Mouse (Mus musculus): ENCODE measurements around the gene Acp4. TPM values are rescaled to one million over a fixed set of nuclear protein-coding genes. Genes with fewer than 3 reads are reported as not detected.
"Not testable (repeated sequence)": the region's sequence is repeated elsewhere in the genome, so short reads cannot be mapped to it uniquely, and the experiment has no call there.

The Acp4 gene
- total RNA-seq, 2 experiments from 2014 or later: not detected

GRCm38 (mm10) chr7:44225076-44225475 lies 32.1 kb downstream of the Acp4 start, which contains the start of gene Klk1:
Klk1 (plus strand) TSS chr7:44225360.
- no peak for DNase-seq (ENCODE audit: extremely low spot score in 1 of 2, low spot score in 2 of 2)
- intact Hi-C loops (cut with DNase I): no loop called here

- DNase-seq (ENCODE audit: extremely low spot score in 1 of 2, low spot score in 2 of 2); intact Hi-C loops (cut with DNase I): not testable (repeated sequence)
Measured at GRCm38 (mm10) chr7:44222335-44222734, 34.8 kb downstream of the Acp4 start.

GRCm38 (mm10) chr7:44221601-44222000 lies 35.6 kb downstream of the Acp4 start:
- DNase-seq (ENCODE audit: extremely low spot score in 1 of 2, low spot score in 2 of 2); intact Hi-C loops (cut with DNase I): not testable (repeated sequence)

- DNase-seq (ENCODE audit: extremely low spot score in 1 of 2, low spot score in 2 of 2): no peak
- intact Hi-C loops (cut with DNase I): no loop called here
Measured at GRCm38 (mm10) chr7:44215645-44216044, 41.5 kb downstream of the Acp4 start, which contains the start of gene Klk1b5. Klk1b5 (plus strand) TSS chr7:44215945.

- no peak for DNase-seq (ENCODE audit: extremely low spot score in 1 of 2, low spot score in 2 of 2)
- intact Hi-C loops (cut with DNase I): no loop called here
Measured at GRCm38 (mm10) chr7:44208307-44208706, 48.9 kb downstream of the Acp4 start.

GRCm38 (mm10) chr7:44207135-44207534 lies 50.0 kb downstream of the Acp4 start, which contains the start of gene Klk1b4:
Klk1b4 (plus strand) TSS chr7:44207435.
- intact Hi-C loops (cut with DNase I); DNase-seq (ENCODE audit: extremely low spot score in 1 of 2, low spot score in 2 of 2): not testable (repeated sequence)

Other genes starting within 250 kb of the Acp4 start
- gene Klk1b26, start 245.2 kb downstream of the Acp4 start, total RNA-seq (2021): not detected
- gene Klk1b27, start 205.1 kb downstream of the Acp4 start, total RNA-seq (2021): not detected
- gene Klk1b21, start 155.1 kb downstream of the Acp4 start, total RNA-seq (2021): not detected
- not detected for gene Klk1b22, start 144.7 kb downstream of the Acp4 start, total RNA-seq (2021)
- not detected for gene Klk1b16, start 120.6 kb downstream of the Acp4 start, total RNA-seq (2021)
- gene Klk1b24, start 69.1 kb downstream of the Acp4 start, total RNA-seq (2021): not detected
- gene Klk1b3, start 59.2 kb downstream of the Acp4 start, total RNA-seq (2021): not detected
- gene Klk1b4, start 49.9 kb downstream of the Acp4 start, total RNA-seq (2021): not detected
- not detected for gene Klk1b5, start 41.4 kb downstream of the Acp4 start, total RNA-seq (2021)
- not detected for gene Klk1, start 32.0 kb downstream of the Acp4 start, total RNA-seq (2021)
- not detected for gene Gm36864, start 21.2 kb downstream of the Acp4 start, total RNA-seq (2021)
- gene 1700028J19Rik, start 10.7 kb downstream of the Acp4 start, total RNA-seq (2021): under 1 TPM; 0.91 to 0.94 TPM
- gene 2410002F23Rik, start 10.7 kb downstream of the Acp4 start, total RNA-seq (2021): 100 to 1,000 TPM; 116 to 119 TPM
- not detected for gene Gm15517, start 4.1 kb upstream of the Acp4 start, total RNA-seq (2021)
- 1 to 10 TPM; 2.5 to 2.8 TPM for gene Clec11a, start 49.5 kb upstream of the Acp4 start, total RNA-seq (2021)
- gene Shank1, start 52.9 kb upstream of the Acp4 start, total RNA-seq (2021): 100 to 1,000 TPM; 423 to 432 TPM
- 10 to 100 TPM; 77.1 to 78.3 TPM for gene Syt3, start 126.7 kb upstream of the Acp4 start, total RNA-seq (2021)
- 1 to 10 TPM; 2.1 to 2.9 TPM for gene 1700008O03Rik, start 128.4 kb upstream of the Acp4 start, total RNA-seq (2021)
- gene Lrrc4b, start 171.6 kb upstream of the Acp4 start, total RNA-seq (2021): 100 to 1,000 TPM; 311 to 323 TPM
- gene Aspdh, start 208.0 kb upstream of the Acp4 start, total RNA-seq (2021): 10 to 100 TPM; 14.7 to 18.0 TPM
- gene Josd2, start 210.6 kb upstream of the Acp4 start, total RNA-seq (2021): 10 to 100 TPM; 36.3 to 37.4 TPM
- gene Emc10, start 239.2 kb upstream of the Acp4 start, total RNA-seq (2021): 100 to 1,000 TPM; 143 to 144 TPM
- gene Fam71e1, start 239.2 kb upstream of the Acp4 start, total RNA-seq (2021): 10 to 100 TPM; 24.4 to 26.8 TPM

All from left cerebral cortex, postnatal 10 days (tissue).